Mouse (Mus musculus) liver, postnatal 0 days (tissue): ENCODE measurements around the gene Ep400.

Experiments
- CTCF ChIP-seq: sonication (generic); IDR thresholded peaks from 2 replicates; pipeline ENCODE4 v1.5.1; 2016; ENCODE audit warnings: antibody characterized with exemption, low read depth
- EP300 ChIP-seq: IDR thresholded peaks from 2 replicates; pipeline ENCODE4 v1.6.1; 2016; ENCODE audit warnings: antibody characterized with exemption, low read depth, mild to moderate bottlenecking

DNA sequence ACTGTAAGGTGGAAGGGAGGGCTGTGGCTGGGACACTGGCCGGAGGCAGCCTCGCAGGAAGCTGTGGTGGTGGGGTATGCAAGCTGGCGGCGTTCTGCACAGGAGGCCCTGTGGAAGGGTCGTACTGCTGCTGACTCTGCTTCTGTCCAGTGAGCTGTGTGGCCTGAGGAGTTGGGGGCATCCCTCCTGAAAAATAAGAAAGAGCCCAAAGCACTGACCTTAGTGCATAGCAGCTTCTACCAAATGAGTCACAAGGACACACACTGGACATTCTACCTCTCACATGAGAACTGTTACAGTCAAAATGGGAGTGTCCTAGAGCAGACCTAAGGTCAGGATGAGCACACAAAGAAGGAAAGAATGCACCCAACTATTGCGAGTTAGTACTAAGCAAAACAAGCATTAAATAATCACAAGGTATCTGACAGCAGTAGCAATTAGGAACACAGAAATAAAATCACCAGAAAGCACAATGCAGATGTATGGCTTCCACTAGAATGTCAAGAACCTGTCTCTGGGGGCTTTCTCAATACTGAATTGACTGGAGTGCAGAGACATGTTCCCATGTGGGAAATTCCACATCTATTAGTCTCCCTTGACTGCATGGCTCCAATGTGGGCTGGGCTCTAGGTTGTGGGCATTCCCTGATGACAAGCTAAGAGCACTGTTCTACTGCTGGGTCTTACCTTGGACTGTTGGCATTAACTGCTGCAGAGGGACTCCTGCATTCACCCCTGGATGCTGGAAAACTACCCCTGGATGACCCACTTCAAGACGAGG lies 30.8 kb downstream of the Ep400 start:
- TF ChIP-seq CTCF (no peak), EP300 (no peak)
